In genomic region chr5:31290521-31291360, GRCm38 (mm10) we compare ENCODE assay signal across 8 mouse cellular contexts. TPM values are rescaled to one million over a fixed set of nuclear protein-coding genes. Genes with fewer than 3 reads are reported as not detected.
A peak's percentile ranks its signal among the peaks of the same experiment; 100 is the strongest.
DNase-seq lines count a peak whose midpoint lies in the region; ATAC-seq lines count a peak whose summit lies in the region.

Gene Ift172, minus strand, starts transcription at chr5:31291116.

- H3K9ac ChIP-seq in hindbrain, embryonic 15.5 days = peak within 1 kb of the TSS; percentile 51

- H3K4me2 ChIP-seq in hindbrain, embryonic 15.5 days = peak within 1 kb of the TSS; percentile 81

- peak within 1 kb of the TSS; percentile 54 for H3K4me3 ChIP-seq in hindbrain, embryonic 15.5 days

- peak; percentile 93 for ATAC-seq in hindbrain, embryonic 15.5 days (ENCODE audit: low FRiP score, low read depth)

- 3% methylated on average over 45 of the region's 45 CpGs for WGBS in hindbrain, embryonic 15.5 days

- H3K27me3 ChIP-seq in hindbrain, embryonic 15.5 days = no peaks in the 10 kb centered on the region

- peak; percentile 97 for DNase-seq in T-cell, adult 2 months (ENCODE audit: low spot score)
- DNase-seq in cerebellum, postnatal 36 days = peak; percentile 95 to 96
- DNase-seq in frontal cortex, postnatal 36 days (ENCODE audit: low spot score in 2 of 2) = peak; percentile 94 to 97
- DNase-seq in left cerebral cortex, adult 11 months (ENCODE audit: low spot score) = peak; percentile 95
- peak; percentile 97 to 98 for DNase-seq in lung, postnatal 4 days
- DNase-seq in retina, postnatal 7 days (ENCODE audit: low read depth, low spot score) = peak; percentile 92
- DNase-seq in urinary bladder, adult 2 months (ENCODE audit: low spot score) = peak; percentile 77

- H3K9me3 ChIP-seq in hindbrain, embryonic 15.5 days = no peaks in the 10 kb centered on the region

- peaks cover 14% of the 10 kb centered on the region for H3K36me3 ChIP-seq in hindbrain, embryonic 15.5 days

- peaks cover 40% of the 10 kb centered on the region for H3K4me1 ChIP-seq in hindbrain, embryonic 15.5 days (replicated peaks)

- peak within 1 kb of the TSS; percentile 88 for H3K27ac ChIP-seq in hindbrain, embryonic 15.5 days (replicated peaks)

RNA-seq across cellular contexts. Expression of gene Ift172, which starts in this region (rescaled TPM):
- 31.5 and 40.0 TPM in 2 replicates for polyA plus RNA-seq in hindbrain, embryonic 15.5 days (2015; fragmentation: Nextera tagmentation; extraction: Ambion mirVana)
- 36.1 and 39.8 TPM in 2 replicates for polyA plus RNA-seq in urinary bladder, adult 2 months (2012; rRNA removed)

Comparison
In these comparisons a context has a peak if more than half of its experiments do, and no peak if none do; other contexts are left out.
1. Peak in every context shown above with its lines: DNase-seq, ATAC-seq, H3K4me3 ChIP-seq and H3K27ac ChIP-seq.